Mouse (Mus musculus): Measurements from ENCODE around the gene Rbms3.

Gene Rbms3

GRCm38 (mm10) chr9:116876786-116877185 lies 752.9 kb downstream of the Rbms3 start:
- DNase-seq, result no peak

DNA sequence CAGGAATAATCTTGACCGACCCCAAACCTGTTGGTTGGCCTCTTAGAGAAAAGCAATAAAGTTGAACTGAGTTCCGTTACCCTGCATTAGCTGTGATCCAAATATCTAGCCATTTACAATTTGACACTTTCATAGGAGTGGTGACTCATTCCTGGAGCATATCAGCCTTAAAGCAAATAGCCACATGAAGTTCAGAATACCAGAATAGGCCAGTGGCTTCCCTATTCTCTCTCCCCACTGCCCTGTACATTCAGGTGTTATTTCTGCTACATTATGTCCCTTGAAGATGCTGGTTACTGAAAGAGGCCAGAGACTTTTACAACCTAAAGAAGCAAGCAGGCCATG lies 755.8 kb downstream of the Rbms3 start:
- no peak for DNase-seq

- no peak for DNase-seq
Measured at GRCm38 (mm10) chr9:116873033-116873975, 756.4 kb downstream of the Rbms3 start.

DNA sequence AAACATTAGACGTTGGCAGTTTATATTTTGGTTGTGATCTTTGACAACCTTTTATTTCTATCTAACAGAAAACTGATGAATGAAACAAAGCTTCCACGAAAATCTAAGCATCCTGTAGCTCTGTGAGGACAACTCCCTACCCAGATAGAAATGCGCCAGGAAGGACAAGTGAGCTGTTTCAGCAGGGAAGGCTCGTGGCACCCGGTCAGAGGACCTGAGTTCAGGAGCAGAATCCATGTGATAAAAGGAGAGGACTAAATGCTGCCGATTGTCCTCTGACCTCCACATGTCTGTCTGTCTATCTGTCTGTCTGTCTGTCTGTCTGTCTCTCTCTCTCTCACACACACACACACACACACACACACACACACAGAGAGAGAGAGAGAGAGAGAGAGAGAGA lies 757.4 kb downstream of the Rbms3 start:
- DNase-seq, result no peak

GRCm38 (mm10) chr9:116871576-116871975 lies 758.1 kb downstream of the Rbms3 start:
- DNase-seq, result no peak

DNA sequence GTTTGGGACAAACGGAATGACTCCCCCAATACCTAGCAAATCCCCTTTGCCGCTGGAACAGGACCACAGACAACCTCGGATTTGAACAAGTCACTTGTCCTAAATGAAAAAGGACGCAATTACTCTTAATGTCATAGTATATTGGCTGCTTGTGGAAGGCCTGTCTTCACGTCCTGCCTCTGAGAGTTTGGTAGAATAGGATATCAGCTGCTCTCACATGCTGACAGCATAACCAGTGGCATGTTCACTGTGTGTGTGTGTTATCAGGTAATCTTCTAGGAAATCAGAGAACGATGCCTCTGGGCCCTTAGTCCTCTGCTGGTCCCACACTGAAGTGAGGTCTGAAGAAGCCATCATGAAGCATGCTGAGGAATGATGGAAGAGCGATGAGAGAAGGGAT lies 763.7 kb downstream of the Rbms3 start:
- DNase-seq, result no peak

DNA sequence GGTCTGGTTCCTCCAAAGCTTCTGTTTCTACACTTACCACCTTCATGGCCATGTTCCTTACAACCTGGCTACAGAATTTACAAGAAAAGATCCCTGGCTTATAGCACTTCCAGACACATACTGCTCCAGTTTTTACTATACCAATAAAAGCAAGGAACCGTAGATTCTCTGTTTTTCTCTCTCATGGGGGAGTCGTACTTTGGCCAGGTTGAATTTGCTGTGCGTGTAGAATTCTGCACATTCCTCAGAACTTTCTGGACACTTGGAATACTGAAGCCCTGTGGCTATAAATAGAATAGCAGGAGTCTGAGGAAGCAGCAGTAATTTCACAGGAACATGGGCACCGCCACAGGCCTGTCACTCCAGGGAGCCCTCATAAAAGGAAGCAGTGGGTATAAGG lies 766.1 kb downstream of the Rbms3 start:
- DNase-seq, result no peak

DNA sequence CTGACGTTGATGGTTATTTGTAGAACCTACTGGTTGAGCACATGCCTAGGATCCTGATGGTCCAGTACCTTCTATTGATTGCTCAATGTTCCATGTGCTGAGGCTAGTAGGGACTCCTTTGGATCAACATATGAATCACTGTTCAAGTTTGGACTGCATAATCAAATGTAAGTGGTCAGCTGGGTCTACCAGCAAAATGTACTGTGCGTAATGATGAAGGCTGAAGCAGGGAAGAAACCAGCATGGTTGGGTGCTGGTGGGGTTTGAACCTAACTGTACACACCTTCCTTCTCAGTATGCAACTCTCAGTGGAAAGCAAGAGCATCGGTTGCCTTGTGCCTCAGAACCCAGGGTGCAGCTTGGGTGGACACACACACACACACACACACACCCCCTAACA lies 767.4 kb downstream of the Rbms3 start:
- no peak for DNase-seq

DNA sequence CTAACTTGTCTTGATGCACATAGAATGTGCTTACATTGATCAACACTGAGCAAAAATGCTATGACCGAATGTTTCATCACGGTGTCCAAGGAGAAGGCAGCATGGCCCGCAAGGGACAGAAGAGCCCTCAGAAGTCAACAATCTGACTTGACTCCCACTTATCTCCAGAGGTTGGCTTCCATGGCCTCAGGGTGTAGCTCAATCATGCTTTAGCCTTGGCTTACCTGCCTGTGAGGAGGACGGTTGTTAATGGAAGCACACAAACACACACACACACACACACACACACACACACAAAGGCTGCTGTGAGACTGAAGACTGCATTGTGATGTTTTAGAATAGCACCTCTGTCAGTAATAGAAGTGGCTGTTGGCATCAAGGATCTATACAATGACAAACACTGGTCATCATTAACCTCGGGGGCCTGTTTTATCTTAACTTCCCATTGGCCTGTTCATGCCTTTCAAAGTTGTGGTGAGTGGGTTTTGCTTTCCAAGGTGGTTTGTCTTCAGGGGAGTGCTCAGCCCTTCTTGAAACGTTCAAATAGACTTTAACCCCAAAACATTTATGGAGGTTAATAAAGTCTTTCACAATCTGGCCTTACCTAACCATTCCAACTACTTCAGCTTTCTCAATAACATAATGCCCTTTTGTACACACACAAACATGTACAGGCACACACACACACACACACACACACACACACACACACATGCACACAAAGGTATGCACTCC lies 771.7 kb downstream of the Rbms3 start:
- no peak for DNase-seq

- no peak for DNase-seq
Measured at GRCm38 (mm10) chr9:116857151-116857550, 772.6 kb downstream of the Rbms3 start.

DNA sequence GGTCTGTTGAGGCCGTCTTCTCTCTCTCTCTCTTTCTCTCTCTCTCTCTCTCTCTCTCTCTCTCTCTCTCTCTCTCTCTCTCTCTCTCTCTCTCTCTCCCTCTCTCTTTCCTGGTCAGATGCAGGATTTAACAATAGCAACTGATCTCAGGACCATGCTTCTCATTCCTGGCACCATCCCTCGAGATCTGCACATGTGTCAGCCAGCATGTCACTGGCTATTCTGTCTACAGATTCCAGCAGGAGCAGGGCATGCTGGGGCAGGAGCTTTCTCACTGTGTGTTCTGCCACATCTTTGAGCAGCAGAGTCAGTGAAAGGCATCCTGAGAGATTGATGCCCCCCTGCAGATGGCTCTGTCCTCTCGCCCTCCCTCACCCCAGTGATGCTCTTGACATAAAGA lies 774.0 kb downstream of the Rbms3 start:
- no peak for DNase-seq

GRCm38 (mm10) chr9:116848905-116849304 lies 780.8 kb downstream of the Rbms3 start:
- DNase-seq, result no peak

GRCm38 (mm10) chr9:116848166-116848565 lies 781.5 kb downstream of the Rbms3 start:
- no peak for DNase-seq

DNA sequence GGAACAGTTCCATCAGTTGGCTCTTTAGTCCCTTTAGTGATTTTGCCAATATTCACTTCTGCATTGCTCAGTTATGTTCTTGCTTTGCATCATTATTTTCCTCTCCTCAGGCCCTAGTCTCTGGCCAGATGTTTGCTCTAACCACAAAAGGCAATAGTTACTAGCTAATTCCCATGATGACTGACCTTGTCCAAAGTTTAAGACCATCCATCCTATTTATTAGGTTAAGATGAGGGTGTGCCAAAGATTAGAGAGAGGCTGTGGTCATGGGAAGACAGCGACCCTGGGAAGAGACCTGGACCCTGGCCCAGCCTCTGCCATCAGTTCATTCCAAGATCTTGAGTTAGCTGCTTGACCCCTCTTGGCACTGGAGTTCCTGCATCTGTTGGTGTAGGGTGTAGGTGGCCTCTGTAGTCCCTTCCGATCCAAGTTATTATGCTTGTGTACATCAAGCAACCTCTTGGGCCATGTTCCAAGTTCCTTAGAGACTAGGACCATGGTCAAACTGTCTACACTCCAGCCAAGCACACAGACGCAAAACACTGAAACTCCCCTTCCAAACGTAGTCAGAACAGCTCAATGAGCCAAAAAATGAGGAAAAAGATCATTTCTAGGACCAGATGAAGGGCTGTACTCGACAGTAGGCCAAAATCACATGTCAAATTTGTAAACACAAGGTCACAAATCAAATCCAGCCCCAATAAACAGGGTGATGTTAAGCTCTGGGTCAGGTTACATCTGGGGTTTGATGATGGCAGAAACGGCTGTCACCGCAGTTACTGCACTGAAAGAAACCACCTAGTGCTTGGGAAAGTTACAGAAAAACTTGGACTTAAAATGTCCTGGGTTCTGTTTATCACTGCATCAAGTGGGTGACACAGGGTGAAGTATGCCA lies 782.2 kb downstream of the Rbms3 start:
- DNase-seq, result no peak

DNA sequence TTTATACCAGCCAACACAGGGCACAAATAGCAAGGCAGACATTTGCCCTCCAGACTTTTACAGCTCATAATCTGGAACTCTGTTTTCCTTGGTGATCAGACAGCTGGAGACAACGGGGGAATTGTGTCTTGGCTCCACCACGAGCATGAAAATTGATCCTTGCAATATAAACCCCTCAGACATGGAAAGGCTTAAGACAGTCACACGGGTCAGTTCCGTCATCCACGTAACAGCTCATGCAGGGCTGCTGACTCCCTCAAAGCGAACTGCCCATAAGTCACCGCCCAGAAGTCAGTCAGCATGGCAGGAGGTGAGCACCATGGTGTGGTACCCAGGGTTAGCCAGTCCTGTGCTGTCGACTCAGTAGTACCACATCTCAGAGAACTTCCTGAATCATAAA lies 794.8 kb downstream of the Rbms3 start:
- no peak for DNase-seq

DNA sequence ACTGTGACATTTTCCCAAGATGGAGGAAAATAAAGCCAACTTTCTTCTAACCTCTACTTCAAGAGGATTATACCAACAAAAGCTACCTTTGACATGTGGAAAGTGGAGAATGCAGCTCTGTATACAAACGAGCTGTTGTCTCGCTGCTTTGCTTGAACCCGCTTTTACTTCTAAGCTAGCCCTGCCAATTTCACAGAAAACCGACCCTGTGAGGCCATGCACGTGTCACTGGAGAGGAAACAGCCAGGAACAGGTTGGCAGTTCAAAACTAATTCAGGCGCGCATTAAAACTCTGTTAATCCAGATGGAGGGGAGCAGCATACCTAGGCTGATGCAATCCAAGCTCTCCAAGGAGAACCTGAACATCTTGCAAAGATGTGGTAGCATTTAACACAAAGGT lies 796.0 kb downstream of the Rbms3 start:
- no peak for DNase-seq

GRCm38 (mm10) chr9:116832822-116833221 lies 796.9 kb downstream of the Rbms3 start:
- DNase-seq, result no peak

DNA sequence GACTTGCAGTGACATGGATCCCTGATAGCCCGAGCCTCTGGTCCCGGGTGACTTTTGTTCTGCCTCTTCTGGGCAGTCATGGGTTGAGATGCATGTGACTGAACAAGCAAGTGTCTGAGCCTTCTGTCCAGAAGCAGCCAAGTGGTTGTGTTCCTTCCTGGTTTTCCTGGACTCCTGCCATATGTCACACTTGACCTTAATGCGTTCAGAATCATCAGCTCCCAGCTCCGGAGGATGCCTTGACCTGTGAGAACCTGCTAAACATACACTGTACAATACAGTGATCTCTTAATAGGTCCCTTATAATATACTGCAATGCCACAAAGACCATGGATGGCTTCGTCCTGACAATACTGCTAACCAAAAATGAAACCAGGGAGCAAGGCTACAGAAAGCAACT lies 798.3 kb downstream of the Rbms3 start:
- no peak for DNase-seq

- no peak for DNase-seq
Measured at GRCm38 (mm10) chr9:116829929-116830328, 799.8 kb downstream of the Rbms3 start.

DNA sequence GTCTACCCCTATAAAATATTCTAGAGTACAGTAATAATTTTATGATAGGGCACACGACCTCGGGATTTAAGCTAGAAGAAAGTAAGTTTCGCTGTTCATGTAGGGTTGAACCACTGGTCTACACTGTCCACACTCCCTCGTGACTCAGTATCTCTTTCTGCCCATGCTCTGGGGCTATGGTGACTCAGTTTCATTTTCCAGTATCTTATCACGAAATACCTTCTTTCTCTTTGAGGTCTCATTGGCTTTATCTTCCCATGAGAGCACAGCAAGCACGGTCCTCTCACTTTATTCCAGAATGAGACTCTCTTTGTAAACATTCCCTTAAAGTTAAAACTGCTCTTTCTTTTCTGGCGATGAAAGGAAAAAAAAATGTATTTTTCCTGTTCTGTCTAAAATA lies 808.1 kb downstream of the Rbms3 start:
- DNase-seq, result no peak

DNA sequence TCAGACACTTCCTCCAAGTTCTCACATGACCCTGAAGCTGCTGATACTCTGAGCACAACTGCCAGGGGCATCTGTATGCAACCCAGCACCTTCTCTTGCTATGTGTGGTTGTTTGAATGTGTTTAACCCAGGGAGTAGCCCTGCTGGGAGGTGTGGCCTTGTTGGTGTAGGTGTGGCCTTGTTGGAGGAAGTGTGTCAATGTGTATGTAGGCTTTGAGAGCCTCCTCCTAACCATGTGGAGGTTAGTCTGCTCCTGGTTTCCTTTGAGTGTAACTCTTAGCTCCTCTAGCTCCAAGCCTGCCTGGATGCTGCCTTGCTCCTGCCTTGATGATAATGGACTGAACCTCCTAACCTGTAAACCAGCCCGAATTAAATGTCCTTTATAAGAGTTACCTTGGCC lies 812.5 kb downstream of the Rbms3 start:
- DNase-seq, result no peak

DNA sequence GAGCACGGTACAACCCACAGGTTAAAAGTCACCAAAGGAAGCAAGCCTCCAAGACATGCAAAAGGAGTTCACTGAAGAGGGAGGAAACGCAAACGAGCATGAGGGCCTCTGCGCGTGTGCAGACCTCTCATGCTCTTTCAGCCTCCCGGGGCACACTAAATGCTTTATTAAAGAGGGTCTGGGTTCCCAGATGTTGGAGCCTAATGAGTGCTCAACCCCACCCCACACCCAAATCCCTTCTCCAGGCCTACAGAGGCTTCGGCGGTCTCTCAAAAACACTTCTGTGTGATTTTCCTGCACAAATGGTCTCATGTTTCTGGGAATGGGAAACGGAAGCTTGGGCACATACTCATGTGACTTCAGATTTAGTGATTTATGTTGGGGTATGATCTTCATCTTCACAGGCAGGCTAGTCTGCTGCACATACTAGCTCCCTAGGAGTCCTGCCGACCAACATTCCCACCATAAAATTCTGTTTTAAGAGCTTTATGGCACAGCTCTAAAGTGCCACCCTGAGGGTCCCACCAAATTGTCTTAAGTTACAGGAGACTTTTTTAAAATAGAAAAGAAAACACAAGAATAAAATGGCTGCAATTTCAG lies 815.1 kb downstream of the Rbms3 start:
- no peak for DNase-seq

- DNase-seq, result no peak
Measured at GRCm38 (mm10) chr9:116813396-116813795, 816.3 kb downstream of the Rbms3 start.
